ENCODE assay signal across 21 mouse cellular contexts in genomic region chr9:88348623-88349022, GRCm38 (mm10). TPM values are rescaled to one million over a fixed set of nuclear protein-coding genes. Genes with fewer than 3 reads are reported as not detected.
DNase-seq lines count a peak whose midpoint lies in the region; ATAC-seq and TF ChIP-seq lines count a peak whose summit lies in the region.
"Had no signal": no experiment of that assay in that cellular context is flagged by ENCODE, and none has a peak within 500 bp of the region (broad histone marks: within the 10 kb centered on the region; RNA-seq: fewer than 3 reads in every experiment).

No protein-coding gene starts in this region.

- peaks cover 93% of the 10 kb centered on the region for H3K36me3 ChIP-seq in megakaryocyte, embryonic 14.5 days (replicated peaks; ENCODE audit: low read length)
- H3K36me3 ChIP-seq in hindbrain, embryonic 13.5 days = no peaks in the 10 kb centered on the region
- H3K36me3 ChIP-seq: embryonic facial prominence, embryonic 12.5 days; embryonic facial prominence, embryonic 15.5 days; hindbrain, embryonic 15.5 days had no signal

- no peak overlapping the region for H3K9ac ChIP-seq in hindbrain, embryonic 13.5 days
- H3K9ac ChIP-seq: embryonic facial prominence, embryonic 12.5 days; embryonic facial prominence, embryonic 15.5 days; forebrain, postnatal 0 days; hindbrain, embryonic 15.5 days had no signal

- no peak for TF ChIP-seq POLR2A in bone marrow, adult 2 months (IDR thresholded peaks at IDR 0.05; ENCODE audit: borderline replicate concordance, control insufficient read depth, low read depth, low read length)

- DNase-seq in retina, embryonic 14.5 days (ENCODE audit: low spot score) = no peak
- DNase-seq in thymus, postnatal 0 days (ENCODE audit: low spot score) = no peak
- DNase-seq: adrenal gland, adult 8-10 months; adrenal gland, postnatal 25 days; cerebellum, adult 18-20 months; cerebellum, adult 9-10 months; cerebellum, postnatal 14 days; forebrain, postnatal 0 days; gastrocnemius, postnatal 25 days; heart, postnatal 36 days had no signal

- no peak overlapping the region for H3K4me2 ChIP-seq in hindbrain, embryonic 13.5 days
- H3K4me2 ChIP-seq: embryonic facial prominence, embryonic 12.5 days; embryonic facial prominence, embryonic 15.5 days; heart, embryonic 11.5 days; hindbrain, embryonic 15.5 days had no signal

- 10% methylated on average over 6 of the region's 6 CpGs for whole genome bisulfite sequencing in bone marrow, adult 2 months
- 86% methylated on average over 6 of the region's 6 CpGs for WGBS in hindbrain, embryonic 13.5 days

- H3K27me3 ChIP-seq in megakaryocyte, embryonic 14.5 days (replicated peaks) = no peaks in the 10 kb centered on the region
- H3K27me3 ChIP-seq in hindbrain, embryonic 13.5 days = no peaks in the 10 kb centered on the region
- H3K27me3 ChIP-seq: embryonic facial prominence, embryonic 12.5 days; embryonic facial prominence, embryonic 15.5 days; hindbrain, embryonic 15.5 days had no signal

- H3K4me1 ChIP-seq in bone marrow, adult 2 months (ENCODE audit: control insufficient read depth, insufficient read depth, low read length) = peaks cover 8% of the 10 kb centered on the region
- peaks cover 90% of the 10 kb centered on the region for H3K4me1 ChIP-seq in megakaryocyte, embryonic 14.5 days
- peaks cover 13% of the 10 kb centered on the region for H3K4me1 ChIP-seq in hindbrain, embryonic 13.5 days (replicated peaks)

- H3K27ac ChIP-seq in bone marrow, adult 2 months (ENCODE audit: control insufficient read depth, insufficient read depth, low read depth, low read length, poor library complexity) = peak overlapping the region; percentile 31; the same call in 1 of the 2 replicates
- no peak overlapping the region for H3K27ac ChIP-seq in hindbrain, embryonic 13.5 days
- H3K27ac ChIP-seq: embryonic facial prominence, embryonic 12.5 days; embryonic facial prominence, embryonic 15.5 days; hindbrain, embryonic 15.5 days had no signal

- peak; percentile 97 for ATAC-seq in granulocyte monocyte progenitor cell, adult 5-6 weeks (replicated peaks; ENCODE audit: poor library complexity, severe bottlenecking)
- ATAC-seq in neutrophil, adult 5-6 weeks (ENCODE audit: extremely low read depth, insufficient number of reproducible peaks, low FRiP score, poor library complexity, severe bottlenecking) = peak; percentile 66
- ATAC-seq in hindbrain, embryonic 13.5 days (ENCODE audit: low FRiP score) = no peak
- ATAC-seq: activated CD4-positive, CD25-positive, alpha-beta regulatory T cell, adult 4 months; forebrain, embryonic 14.5 days; forebrain, postnatal 0 days had no signal

- TF ChIP-seq CTCF in bone marrow, adult 2 months (IDR thresholded peaks at IDR 0.05; ENCODE audit: control insufficient read depth, insufficient read depth, low read length) = no peak

- H3K9me3 ChIP-seq in megakaryocyte, embryonic 14.5 days = 0 out of 2 replicates have a peak, but pooled peaks cover 4% of the 10 kb centered on the region
- H3K9me3 ChIP-seq in hindbrain, embryonic 13.5 days = no peaks in the 10 kb centered on the region
- H3K9me3 ChIP-seq: embryonic facial prominence, embryonic 12.5 days; embryonic facial prominence, embryonic 15.5 days; hindbrain, embryonic 15.5 days had no signal

- H3K4me3 ChIP-seq in bone marrow, adult 2 months (replicated peaks; ENCODE audit: control insufficient read depth, low read depth, low read length) = no peak overlapping the region
- peak overlapping the region; percentile 8 for H3K4me3 ChIP-seq in megakaryocyte, embryonic 14.5 days (replicated peaks)
- H3K4me3 ChIP-seq in hindbrain, embryonic 13.5 days = no peak overlapping the region
- H3K4me3 ChIP-seq: embryonic facial prominence, embryonic 12.5 days; embryonic facial prominence, embryonic 15.5 days; hindbrain, embryonic 15.5 days had no signal

RNA-seq across cellular contexts. Expression of gene Nt5e, which starts 21.6 kb away (rescaled TPM):
- 1.8 TPM in 1 of 2 replicates, not detected in the other for polyA plus RNA-seq in bone marrow, adult 2 months (2011; ENCODE audit: insufficient read depth, insufficient read length, low replicate concordance, missing spikeins)
- total RNA-seq in granulocyte monocyte progenitor cell, adult 5-6 weeks (2014; fragmentation: Nextera tagmentation) = 0.21 TPM in 1 of 2 replicates, not detected in the other
- 1.6 and 1.9 TPM in 2 replicates for total RNA-seq in granulocyte monocyte progenitor cell, adult 5-6 weeks (2017)
- polyA plus RNA-seq in megakaryocyte, embryonic 14.5 days (2012; ENCODE audit: insufficient read depth, low replicate concordance) = 11.9 and 45.6 TPM in 2 replicates
- total RNA-seq in neutrophil, adult 5-6 weeks (2017) = 9.9 and 14.9 TPM in 2 replicates
- polyA plus RNA-seq in thymus, postnatal 0 days (2015; fragmentation: Nextera tagmentation; extraction: Ambion mirVana) = 1.2 and 1.5 TPM in 2 replicates
- polyA plus RNA-seq in hindbrain, embryonic 13.5 days (2015; fragmentation: Nextera tagmentation; extraction: Ambion mirVana) = 0.38 and 0.71 TPM in 2 replicates
